Mouse (Mus musculus): ENCODE measurements around the gene Dirc2.

Dirc2 gene

DNA sequence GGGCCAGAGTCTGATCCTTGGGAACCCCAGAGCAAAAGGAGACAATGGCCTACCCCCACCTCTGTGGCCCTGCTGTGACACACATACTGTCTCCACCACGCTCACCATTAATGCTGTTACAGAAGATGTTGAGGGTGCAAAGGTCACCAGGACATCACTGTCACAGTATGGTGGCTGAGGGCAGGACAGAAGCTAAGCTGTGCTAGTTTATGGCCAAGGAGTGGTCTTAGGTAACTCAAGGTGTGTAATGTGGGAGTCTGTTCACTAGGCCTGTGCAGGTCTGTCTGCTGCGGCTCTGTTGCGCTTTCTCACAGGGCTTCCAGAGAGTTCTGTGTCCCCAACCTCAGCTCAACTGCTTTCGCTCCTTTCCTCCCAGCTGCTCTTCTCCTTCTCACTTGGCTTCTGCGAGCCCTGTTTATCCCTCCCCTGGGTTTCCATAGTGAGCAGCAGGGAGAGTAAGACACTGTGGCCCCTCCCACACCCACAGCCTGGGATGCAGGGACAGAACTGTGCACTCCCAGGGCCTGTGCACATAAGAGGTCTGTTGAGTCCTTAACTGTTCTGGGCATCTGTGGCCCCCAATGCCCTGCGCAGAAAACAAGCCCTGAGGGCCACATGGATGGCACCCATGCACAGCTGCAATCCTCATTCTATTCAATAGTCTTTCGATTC, 30.9 kb downstream of the Dirc2 start:
- DNase-seq = peak; percentile 26

DNA sequence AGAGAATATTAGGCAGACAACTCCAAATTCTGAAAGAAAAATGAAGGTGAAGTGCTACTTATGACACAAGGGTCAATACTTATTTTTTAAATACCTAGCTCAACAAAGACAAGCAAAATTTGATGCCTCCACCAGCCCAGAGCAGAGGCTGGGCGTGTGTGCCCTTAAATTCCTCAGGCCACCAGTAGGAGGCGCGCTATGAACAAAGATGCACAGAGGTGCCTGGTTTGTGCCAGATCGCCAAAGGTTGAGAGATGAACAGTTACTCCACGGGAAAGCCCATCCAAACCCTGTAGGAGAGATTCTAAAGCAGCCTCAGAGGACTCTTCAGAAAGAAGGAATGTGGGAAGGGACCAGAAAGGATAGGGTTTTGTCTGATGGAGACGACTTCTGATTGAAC, 35.1 kb downstream of the Dirc2 start:
- DNase-seq = peak; percentile 46

GRCm38 (mm10) chr16:35732096-35732495, 37.1 kb downstream of the Dirc2 start:
- no peak for DNase-seq

GRCm38 (mm10) chr16:35729151-35729738, 39.9 kb downstream of the Dirc2 start:
- DNase-seq = no peak

DNA sequence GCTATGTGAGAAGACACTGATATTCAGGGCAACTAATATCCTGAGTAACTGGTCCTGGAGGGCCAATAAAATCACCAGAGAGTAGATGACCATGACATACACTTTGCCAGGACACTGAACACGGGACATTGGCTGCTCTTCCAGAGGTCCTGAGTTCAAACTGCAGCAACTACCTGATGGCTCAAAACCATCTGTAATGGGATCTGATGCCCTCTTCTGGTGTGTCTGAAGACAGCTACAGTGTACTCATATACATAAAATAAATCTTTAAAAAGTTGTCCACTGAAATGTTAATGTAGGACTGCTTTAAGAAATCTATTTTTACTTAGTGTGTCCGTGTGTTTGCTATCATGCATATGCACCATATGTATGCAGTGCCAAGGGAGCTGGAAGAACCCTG, 42.6 kb downstream of the Dirc2 start:
- DNase-seq = no peak

- DNase-seq = no peak
Measured at GRCm38 (mm10) chr16:35724561-35724960, 44.6 kb downstream of the Dirc2 start.

- DNase-seq = no peak
Measured at GRCm38 (mm10) chr16:35717761-35718160, 51.4 kb downstream of the Dirc2 start.

DNA sequence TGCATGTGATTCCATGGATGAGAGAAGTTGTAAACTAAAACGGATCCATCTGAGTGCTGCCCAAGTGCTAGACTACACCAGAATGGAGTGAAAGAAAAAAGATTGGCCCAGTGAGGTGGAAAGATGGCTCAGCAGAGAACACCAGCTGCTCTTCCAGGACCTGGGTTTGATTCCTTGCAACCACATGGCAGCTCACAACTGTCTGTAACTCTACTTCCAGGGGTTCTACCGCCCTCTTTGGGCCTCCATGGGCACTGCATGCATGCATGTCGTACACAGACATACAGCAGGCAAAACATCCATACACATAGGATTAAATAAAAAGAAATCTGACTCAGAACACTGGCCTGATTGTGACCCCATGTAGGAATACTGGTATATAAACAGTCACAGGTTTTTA, 52.9 kb downstream of the Dirc2 start:
- DNase-seq = no peak

- DNase-seq = no peak
Measured at GRCm38 (mm10) chr16:35715771-35716170, 53.4 kb downstream of the Dirc2 start.

- no peak for DNase-seq
Measured at GRCm38 (mm10) chr16:35715350-35715749, 53.8 kb downstream of the Dirc2 start.

DNA sequence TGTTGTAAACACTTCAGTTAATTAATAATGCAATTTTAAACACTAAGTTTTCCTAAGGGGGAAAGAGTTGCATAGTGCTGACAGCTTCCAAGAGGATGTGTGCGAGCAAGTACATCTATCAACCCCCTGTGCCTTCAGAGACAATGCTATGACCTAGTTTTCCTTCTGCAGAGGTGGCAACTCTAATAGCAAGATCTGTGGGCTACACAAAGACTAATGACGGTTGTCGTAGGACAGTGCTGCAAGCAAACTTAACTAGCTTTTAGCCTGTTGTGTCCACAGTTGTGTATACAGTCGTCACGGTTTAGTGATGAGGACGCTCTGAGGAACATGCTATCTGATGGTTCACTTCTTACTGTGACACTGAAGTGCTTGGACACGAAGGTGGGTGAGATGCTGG, 54.5 kb downstream of the Dirc2 start:
- DNase-seq = no peak

GRCm38 (mm10) chr16:35713606-35714005, 55.5 kb downstream of the Dirc2 start:
- no peak for DNase-seq

- DNase-seq = no peak
Measured at GRCm38 (mm10) chr16:35711004-35711403, 58.2 kb downstream of the Dirc2 start.

GRCm38 (mm10) chr16:35707004-35707403, 62.2 kb downstream of the Dirc2 start:
- DNase-seq = no peak

DNA sequence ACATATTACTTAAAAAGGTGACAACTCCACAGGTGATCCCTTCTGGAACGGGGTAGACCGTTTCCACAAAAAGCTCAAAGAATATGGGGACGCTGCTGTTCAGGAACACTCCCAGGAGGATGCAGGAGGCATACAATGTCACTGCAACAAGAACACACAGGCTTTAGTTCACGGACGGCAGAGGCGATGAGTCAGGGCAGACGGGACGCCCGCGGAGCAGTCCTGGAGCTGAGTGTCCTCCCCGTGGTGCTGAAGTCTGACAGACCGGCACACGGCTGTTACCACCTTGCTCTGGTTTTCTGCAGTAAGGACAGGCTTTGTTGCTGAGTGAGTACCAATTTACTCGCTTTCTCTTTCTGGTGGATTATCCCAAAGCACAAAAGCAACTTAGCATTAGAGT, 64.4 kb downstream of the Dirc2 start:
- no peak for DNase-seq

DNA sequence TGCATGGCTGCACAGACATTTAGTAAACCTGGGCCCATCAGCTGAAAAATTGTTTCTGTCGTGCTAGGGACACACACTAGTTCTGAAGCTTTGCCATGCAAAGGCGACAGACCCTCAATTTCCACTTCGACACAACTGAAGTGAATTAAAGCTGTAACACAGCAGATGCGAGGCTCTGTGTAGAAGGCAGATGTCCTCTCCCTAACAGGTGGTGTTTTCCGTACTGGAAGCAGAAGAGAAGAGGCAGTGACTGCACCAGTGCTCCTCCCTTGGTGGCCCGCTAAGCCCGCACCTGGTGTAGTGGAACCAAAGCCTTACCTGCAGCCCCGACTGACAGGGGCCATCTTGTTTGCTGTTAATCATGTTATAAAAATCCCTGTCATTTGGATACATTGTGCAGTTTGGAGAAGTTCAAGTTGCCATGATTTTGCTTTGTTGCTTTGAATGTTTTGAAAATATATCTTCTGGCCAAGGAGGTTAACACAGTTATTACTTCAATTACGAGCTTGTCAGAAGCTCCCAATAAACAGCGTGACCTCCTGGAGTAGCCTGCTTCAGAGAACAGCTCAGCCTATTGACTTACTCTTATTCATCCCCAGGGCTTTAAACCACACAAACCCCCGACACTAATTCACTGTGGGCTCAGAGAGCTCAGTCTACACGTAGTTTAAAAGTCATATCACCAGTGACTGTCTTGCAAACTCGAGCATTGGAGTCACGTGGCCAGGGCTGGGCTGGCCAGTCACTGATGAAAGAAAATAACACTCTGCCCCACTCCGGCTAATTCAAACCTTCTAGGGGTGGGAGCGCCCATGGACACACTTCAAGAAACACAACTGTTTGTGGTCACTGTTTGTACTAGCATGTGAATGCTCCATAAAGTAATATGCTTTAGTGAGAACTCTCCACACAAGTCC, 65.1 kb downstream of the Dirc2 start:
- no peak for DNase-seq

DNA sequence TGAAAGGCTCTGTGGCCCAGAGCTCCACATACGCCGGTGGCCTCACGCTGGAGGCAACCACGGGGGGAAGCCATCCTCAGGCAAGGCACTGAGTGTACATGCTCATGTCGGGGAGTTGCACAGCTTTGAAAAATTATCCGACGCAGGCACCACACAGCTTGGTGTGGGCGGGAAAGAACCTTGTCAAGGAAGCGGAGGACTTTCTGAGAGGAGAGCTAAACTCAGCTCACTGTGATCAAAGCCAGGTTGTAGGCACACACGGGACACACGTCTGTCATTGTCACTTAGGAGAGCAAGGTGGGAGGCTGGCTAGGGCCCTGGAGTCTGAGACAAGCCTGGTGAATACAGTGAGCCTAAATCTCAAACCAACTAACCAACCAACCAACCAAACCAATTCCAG, 67.3 kb downstream of the Dirc2 start:
- DNase-seq = peak; percentile 71

GRCm38 (mm10) chr16:35696103-35696502, 73.1 kb downstream of the Dirc2 start:
- no peak for DNase-seq

GRCm38 (mm10) chr16:35694250-35694846, 74.8 kb downstream of the Dirc2 start:
- DNase-seq = no peak

DNA sequence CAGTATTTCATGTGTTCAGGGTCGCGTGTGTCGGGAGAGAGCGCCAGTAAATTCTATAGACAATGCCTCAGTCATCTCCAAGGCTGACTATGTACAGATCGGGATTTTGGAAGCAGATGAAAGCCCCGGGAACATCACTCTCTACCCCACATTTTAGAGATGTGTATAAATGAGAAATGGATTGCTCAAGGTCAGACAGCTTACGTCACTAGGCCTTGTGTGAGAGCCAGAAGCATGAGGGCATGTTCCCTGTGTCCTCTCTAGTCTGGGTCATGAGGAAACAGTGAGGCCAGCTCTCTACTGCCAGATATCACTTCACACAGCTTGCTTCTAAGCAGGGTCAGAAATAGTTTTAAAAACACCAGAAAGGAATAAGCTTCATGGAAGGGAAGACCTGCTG, 77.5 kb downstream of the Dirc2 start:
- no peak for DNase-seq

DNA sequence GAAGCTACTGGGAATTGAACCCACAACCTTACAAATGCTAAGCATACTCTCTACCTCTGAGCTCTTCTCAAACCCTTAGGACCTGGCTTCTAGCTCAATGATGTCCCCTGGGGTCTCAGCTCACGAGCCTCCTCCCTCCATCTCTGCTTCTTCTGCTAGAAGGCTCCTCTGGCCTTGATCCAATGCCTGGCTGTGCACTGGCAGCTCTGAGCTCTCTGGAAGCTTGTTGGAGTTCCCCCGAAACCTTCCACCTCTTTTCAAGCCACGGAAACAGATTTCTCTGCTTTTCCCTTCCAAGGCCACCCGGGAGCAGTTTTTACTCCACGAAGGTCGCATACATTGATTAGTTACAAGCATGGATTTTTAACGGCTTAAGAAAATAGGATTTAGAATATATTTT, 82.7 kb downstream of the Dirc2 start:
- no peak for DNase-seq

DNA sequence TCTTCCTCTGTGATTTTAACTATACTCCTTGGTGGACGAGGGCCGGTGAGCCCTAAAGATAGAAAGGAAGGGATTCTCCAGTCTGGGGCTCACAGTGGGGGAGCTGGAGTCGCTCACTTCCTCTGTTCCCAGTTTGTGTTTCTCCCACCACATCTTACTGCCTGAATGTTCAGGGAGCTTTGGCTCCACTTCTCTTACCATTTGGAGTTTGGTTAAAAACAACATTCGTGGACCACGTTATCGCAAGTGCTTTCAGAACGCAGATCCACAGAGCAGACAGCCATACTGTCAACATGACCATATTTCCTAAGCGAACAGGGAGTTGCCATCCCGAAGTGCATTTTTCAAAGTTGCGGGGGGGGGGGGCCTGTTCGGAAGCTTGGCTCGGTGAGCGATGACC, 84.1 kb downstream of the Dirc2 start:
- no peak for DNase-seq

DNA sequence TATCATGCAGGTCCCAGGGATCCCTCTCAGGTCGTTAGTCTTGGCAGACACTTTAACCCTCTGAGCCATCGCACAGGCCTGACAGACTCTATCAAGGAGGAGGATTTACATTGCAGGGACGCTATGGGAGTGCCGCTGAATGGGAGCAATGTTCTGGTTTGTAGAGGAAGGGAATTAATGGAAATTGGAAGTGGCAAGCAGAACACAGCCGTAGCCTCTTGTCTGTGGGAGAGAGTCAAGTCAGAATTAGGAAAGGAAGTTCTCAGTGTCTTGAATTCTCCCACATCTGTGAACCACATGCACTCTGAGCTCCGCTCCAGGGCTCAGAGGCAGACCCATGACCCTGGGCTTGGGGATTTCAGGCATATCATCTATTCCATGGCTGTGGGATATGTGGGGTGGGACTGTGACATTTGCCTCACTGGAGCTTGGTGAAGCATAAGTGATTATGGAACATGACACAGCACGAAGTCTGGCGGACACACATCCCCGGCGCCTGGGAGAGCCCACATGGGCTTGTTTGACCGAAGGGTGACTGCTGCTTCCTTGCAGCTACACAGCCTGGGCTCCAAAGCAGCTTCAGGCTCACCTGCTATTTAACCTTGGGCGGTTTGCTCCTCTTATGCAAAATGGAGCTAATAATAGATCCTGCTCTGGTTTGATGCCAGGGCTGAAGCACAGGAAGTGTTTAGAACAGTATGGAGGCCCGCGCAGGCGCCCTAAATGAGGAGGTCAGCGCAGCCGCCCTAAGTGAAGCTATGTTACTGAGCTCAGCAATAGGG, 87.6 kb downstream of the Dirc2 start:
- no peak for DNase-seq

All from right cerebral cortex, adult 18-20 months (tissue).